Mouse (Mus musculus): ENCODE measurements around the gene Cc2d2a. TPM values are rescaled to one million over a fixed set of nuclear protein-coding genes. Genes with fewer than 3 reads are reported as not detected.

The Cc2d2a gene
- polyA plus RNA-seq (2014; fragmentation: Nextera tagmentation; extraction: Ambion mirVana) = 8.7 and 10.5 TPM in 2 replicates

DNA sequence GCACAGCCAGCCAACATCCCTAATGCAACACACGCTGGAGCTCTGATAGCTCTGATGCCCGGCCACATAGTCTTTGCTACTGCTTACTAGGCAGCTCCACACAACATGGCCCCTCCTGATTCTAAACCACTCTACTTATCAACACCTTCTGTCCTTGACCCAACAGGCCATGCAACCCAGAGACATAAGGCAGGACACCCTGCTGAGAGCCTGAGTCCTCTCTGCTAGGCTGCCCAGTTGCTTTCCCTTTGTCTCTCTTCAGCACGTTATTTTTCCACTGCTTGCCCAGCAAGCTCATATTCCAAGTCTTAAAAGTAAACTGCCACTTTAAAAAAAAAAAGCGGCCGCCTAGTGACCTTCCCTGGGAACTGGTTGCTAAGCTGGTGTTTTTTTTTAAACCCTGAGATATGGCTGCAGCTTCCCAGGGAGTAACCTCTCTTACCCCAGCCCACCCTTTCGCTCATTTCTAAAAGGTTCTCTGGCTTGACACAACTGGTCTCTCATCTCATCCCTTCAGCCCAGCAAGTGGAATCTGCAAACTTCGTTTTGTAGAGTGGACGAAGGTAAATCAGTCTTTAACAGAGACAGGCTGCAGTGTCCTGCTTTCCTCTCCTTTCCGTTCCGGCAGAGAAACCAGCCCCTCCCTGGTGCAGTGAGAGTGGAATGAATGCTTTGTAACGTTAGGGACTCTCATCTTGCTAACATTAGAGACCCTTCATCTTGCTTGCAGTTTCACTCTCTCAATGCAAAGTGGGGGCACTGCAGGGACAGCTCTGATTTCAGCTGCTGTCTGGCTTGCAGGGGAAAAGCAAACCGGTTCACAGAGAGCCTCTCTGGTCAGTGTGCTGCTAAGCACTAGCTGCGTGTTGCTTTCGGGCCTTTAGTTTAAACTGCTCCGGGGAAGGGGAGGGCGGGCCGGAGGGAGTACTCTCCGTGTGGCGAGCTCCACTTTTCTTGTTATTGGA, at the start of gene Cc2d2a:
Gene Cc2d2a (plus strand): TSS at position 350 of the 965 bp plus-strand sequence.
- H3K4me3 ChIP-seq (ENCODE audit: low read depth, low read length) = peak within 1 kb of the TSS; percentile 36
- H3K9ac ChIP-seq (replicated peaks; ENCODE audit: low read length) = peak within 1 kb of the TSS; percentile 59
- H3K9me3 ChIP-seq (replicated peaks; ENCODE audit: control insufficient read depth, low read length) = no peaks in the 10 kb centered on the region
- H3K27ac ChIP-seq (replicated peaks; ENCODE audit: low read depth, low read length) = peak within 1 kb of the TSS; percentile 85
- ATAC-seq (replicated peaks; ENCODE audit: insufficient number of reproducible peaks, low FRiP score, low TSS enrichment, low read depth) (peak; percentile 66), DNase-seq (ENCODE audit: low spot score) (peak; percentile 80)
- WGBS = 4% methylated on average over 19 of the region's 19 CpGs
- H3K4me1 ChIP-seq (ENCODE audit: control insufficient read depth, insufficient read depth, low read length) = peaks cover 2% of the 10 kb centered on the region
- no peaks in the 10 kb centered on the region for H3K27me3 ChIP-seq (ENCODE audit: control insufficient read depth, insufficient read depth, low read length)
- peak within 1 kb of the TSS; percentile 38 for H3K4me2 ChIP-seq (ENCODE audit: low read depth, low read length)
- no peaks in the 10 kb centered on the region for H3K36me3 ChIP-seq (replicated peaks; ENCODE audit: control insufficient read depth, insufficient read depth, low read depth, low read length)

DNA sequence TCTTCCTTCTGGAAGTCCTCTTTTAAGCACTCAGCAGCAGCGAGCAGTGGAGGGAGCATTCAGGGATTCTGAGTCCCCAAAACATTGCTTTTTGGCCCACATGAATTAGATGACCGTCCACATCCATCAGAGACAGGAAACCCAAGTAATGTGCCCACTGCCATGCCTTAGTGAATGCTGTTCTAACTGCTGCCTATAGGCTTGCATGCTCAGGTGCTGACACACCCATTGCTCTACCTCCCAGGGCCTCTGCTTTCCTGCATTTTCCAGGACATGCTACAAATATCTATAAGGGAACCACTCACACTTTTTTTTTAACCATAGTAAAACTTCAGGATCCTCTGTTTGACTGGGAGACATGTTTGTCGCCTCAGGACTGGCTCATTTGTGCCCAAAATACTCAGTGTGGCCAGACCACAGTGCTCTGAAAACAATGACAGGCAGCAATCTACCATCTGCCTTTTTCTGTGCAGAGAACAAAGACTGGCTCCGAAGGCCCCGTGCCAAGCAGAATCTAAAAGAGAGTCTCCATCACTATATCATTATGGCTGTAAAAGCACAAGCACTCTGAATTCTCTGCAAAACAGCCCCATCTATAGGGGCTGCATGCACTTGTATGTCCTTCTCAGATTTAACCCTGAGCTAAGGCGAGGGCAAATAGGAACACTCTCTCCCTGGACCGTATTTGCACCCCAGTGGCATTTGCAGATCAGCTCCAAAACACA, 40.4 kb upstream of the Cc2d2a start:
- Histone ChIP-seq H3K4me1 (ENCODE audit: control insufficient read depth, insufficient read depth, low read length) (no peaks in the 10 kb centered on the region), H3K4me3 (ENCODE audit: low read depth, low read length) (no peak overlapping the region), H3K27ac (replicated peaks; ENCODE audit: low read depth, low read length) (no peak overlapping the region), H3K36me3 (replicated peaks; ENCODE audit: control insufficient read depth, insufficient read depth, low read depth, low read length) (no peaks in the 10 kb centered on the region), H3K4me2 (ENCODE audit: low read depth, low read length) (no peak overlapping the region), H3K9me3 (replicated peaks; ENCODE audit: control insufficient read depth, low read length) (no peaks in the 10 kb centered on the region), H3K27me3 (ENCODE audit: control insufficient read depth, insufficient read depth, low read length) (no peaks in the 10 kb centered on the region), H3K9ac (replicated peaks; ENCODE audit: low read length) (no peak overlapping the region)
- DNase-seq (ENCODE audit: low spot score) (no peak), ATAC-seq (replicated peaks; ENCODE audit: insufficient number of reproducible peaks, low FRiP score, low TSS enrichment, low read depth) (no peak)
- 75% methylated on average over 7 of the region's 7 CpGs for WGBS

GRCm38 (mm10) chr5:43625407-43625806, 36.7 kb upstream of the Cc2d2a start:
- Histone ChIP-seq H3K9ac (replicated peaks; ENCODE audit: low read length) (no peak overlapping the region), H3K9me3 (replicated peaks; ENCODE audit: control insufficient read depth, low read length) (no peaks in the 10 kb centered on the region), H3K4me2 (ENCODE audit: low read depth, low read length) (no peak overlapping the region), H3K4me3 (ENCODE audit: low read depth, low read length) (no peak overlapping the region), H3K27me3 (ENCODE audit: control insufficient read depth, insufficient read depth, low read length) (no peaks in the 10 kb centered on the region), H3K36me3 (replicated peaks; ENCODE audit: control insufficient read depth, insufficient read depth, low read depth, low read length) (no peaks in the 10 kb centered on the region), H3K27ac (replicated peaks; ENCODE audit: low read depth, low read length) (no peak overlapping the region), H3K4me1 (ENCODE audit: control insufficient read depth, insufficient read depth, low read length) (no peaks in the 10 kb centered on the region)
- ATAC-seq (replicated peaks; ENCODE audit: insufficient number of reproducible peaks, low FRiP score, low TSS enrichment, low read depth) (no peak), DNase-seq (ENCODE audit: low spot score) (no peak)
- 80% methylated on average over 4 of the region's 4 CpGs for WGBS

- no peak for DNase-seq (ENCODE audit: low spot score)
- Histone ChIP-seq H3K27me3 (ENCODE audit: control insufficient read depth, insufficient read depth, low read length) (no peaks in the 10 kb centered on the region), H3K4me2 (ENCODE audit: low read depth, low read length) (no peak overlapping the region), H3K9me3 (replicated peaks; ENCODE audit: control insufficient read depth, low read length) (no peaks in the 10 kb centered on the region), H3K36me3 (replicated peaks; ENCODE audit: control insufficient read depth, insufficient read depth, low read depth, low read length) (no peaks in the 10 kb centered on the region), H3K9ac (replicated peaks; ENCODE audit: low read length) (no peak overlapping the region), H3K27ac (replicated peaks; ENCODE audit: low read depth, low read length) (no peak overlapping the region), H3K4me1 (ENCODE audit: control insufficient read depth, insufficient read depth, low read length) (no peaks in the 10 kb centered on the region), H3K4me3 (ENCODE audit: low read depth, low read length) (no peak overlapping the region)
- 84% methylated on average over 5 of the region's 5 CpGs for WGBS
- ATAC-seq (replicated peaks; ENCODE audit: insufficient number of reproducible peaks, low FRiP score, low TSS enrichment, low read depth) = peak; percentile 44; the same call in 1 of the 2 replicates
These were observed 28.0 kb upstream of the Cc2d2a start for GRCm38 (mm10) chr5:43634071-43634601.

GRCm38 (mm10) chr5:43634602-43635081, 27.5 kb upstream of the Cc2d2a start:
- Histone ChIP-seq H3K36me3 (replicated peaks; ENCODE audit: control insufficient read depth, insufficient read depth, low read depth, low read length) (no peaks in the 10 kb centered on the region), H3K27me3 (ENCODE audit: control insufficient read depth, insufficient read depth, low read length) (no peaks in the 10 kb centered on the region), H3K27ac (replicated peaks; ENCODE audit: low read depth, low read length) (no peak overlapping the region), H3K4me3 (ENCODE audit: low read depth, low read length) (no peak overlapping the region), H3K9me3 (replicated peaks; ENCODE audit: control insufficient read depth, low read length) (no peaks in the 10 kb centered on the region), H3K4me1 (ENCODE audit: control insufficient read depth, insufficient read depth, low read length) (no peaks in the 10 kb centered on the region), H3K9ac (replicated peaks; ENCODE audit: low read length) (no peak overlapping the region), H3K4me2 (ENCODE audit: low read depth, low read length) (no peak overlapping the region)
- ATAC-seq (replicated peaks; ENCODE audit: insufficient number of reproducible peaks, low FRiP score, low TSS enrichment, low read depth) = 0 out of 2 replicates have a peak, but pooled peaks have one; percentile 44
- peak; percentile 60 for DNase-seq (ENCODE audit: low spot score)
- 36% methylated on average over 9 of the region's 9 CpGs for WGBS

GRCm38 (mm10) chr5:43645020-43645419, 17.1 kb upstream of the Cc2d2a start:
- no peaks in the 10 kb centered on the region for H3K36me3 ChIP-seq (replicated peaks; ENCODE audit: control insufficient read depth, insufficient read depth, low read depth, low read length)
- 42% methylated on average over 4 of the region's 4 CpGs for WGBS
- no peak overlapping the region for H3K4me2 ChIP-seq (ENCODE audit: low read depth, low read length)
- H3K27ac ChIP-seq (replicated peaks; ENCODE audit: low read depth, low read length) = no peak overlapping the region
- H3K4me1 ChIP-seq (ENCODE audit: control insufficient read depth, insufficient read depth, low read length) = no peaks in the 10 kb centered on the region
- H3K9ac ChIP-seq (replicated peaks; ENCODE audit: low read length) = no peak overlapping the region
- DNase-seq (ENCODE audit: low spot score) (peak; percentile 61), ATAC-seq (replicated peaks; ENCODE audit: insufficient number of reproducible peaks, low FRiP score, low TSS enrichment, low read depth) (no peak)
- H3K4me3 ChIP-seq (ENCODE audit: low read depth, low read length) = no peak overlapping the region
- H3K27me3 ChIP-seq (ENCODE audit: control insufficient read depth, insufficient read depth, low read length) = no peaks in the 10 kb centered on the region
- H3K9me3 ChIP-seq (replicated peaks; ENCODE audit: control insufficient read depth, low read length) = no peaks in the 10 kb centered on the region

DNA sequence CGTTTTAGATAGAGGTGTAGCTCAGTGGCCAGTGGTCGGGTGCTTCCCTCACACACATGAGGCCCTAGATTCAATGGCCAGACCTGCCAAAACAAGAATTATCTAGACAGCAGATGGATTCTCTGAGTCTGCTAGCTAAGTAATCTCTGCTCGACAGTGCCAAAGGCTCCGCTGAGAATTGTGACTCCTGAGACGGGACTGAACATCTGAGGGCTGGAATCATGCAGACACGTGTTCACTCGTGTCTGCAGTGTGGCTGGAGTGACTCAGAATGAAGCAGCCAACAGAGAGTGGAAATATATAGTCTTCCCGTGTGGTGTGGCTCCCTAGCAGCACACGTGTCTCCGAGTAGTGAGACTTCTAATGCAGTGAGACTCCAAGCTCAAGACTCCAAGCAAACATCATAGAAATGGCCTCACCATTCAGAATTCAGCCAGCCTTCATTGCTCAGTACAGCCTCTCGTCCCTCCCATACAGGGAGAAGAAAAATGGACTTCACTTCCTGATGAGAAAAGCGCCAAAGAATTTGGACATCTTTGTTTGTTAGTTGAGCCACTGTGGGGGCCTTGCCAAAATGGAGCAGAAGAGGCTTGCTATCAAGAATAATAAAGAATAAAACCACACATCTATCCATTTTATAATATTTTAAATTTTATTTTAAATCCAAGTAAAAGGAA, 14.9 kb upstream of the Cc2d2a start:
- Histone ChIP-seq H3K27ac (replicated peaks; ENCODE audit: low read depth, low read length) (no peak overlapping the region), H3K9me3 (replicated peaks; ENCODE audit: control insufficient read depth, low read length) (no peaks in the 10 kb centered on the region), H3K9ac (replicated peaks; ENCODE audit: low read length) (no peak overlapping the region), H3K27me3 (ENCODE audit: control insufficient read depth, insufficient read depth, low read length) (no peaks in the 10 kb centered on the region), H3K4me2 (ENCODE audit: low read depth, low read length) (no peak overlapping the region), H3K4me1 (ENCODE audit: control insufficient read depth, insufficient read depth, low read length) (no peaks in the 10 kb centered on the region), H3K36me3 (replicated peaks; ENCODE audit: control insufficient read depth, insufficient read depth, low read depth, low read length) (no peaks in the 10 kb centered on the region), H3K4me3 (ENCODE audit: low read depth, low read length) (no peak overlapping the region)
- no peak for DNase-seq (ENCODE audit: low spot score)
- WGBS = 84% methylated on average over 12 of the region's 12 CpGs
- ATAC-seq (replicated peaks; ENCODE audit: insufficient number of reproducible peaks, low FRiP score, low TSS enrichment, low read depth) = no peak

Data from embryonic facial prominence, embryonic 11.5 days (tissue).